Mouse (Mus musculus) stomach, embryonic 15.5 days (tissue): Measurements from ENCODE around the gene 9330182O14Rik. TPM values are rescaled to one million over a fixed set of nuclear protein-coding genes. Genes with fewer than 3 reads are reported as not detected.
A peak's percentile ranks its signal among the peaks of the same experiment; 100 is the strongest.

Experiments used
- ATAC-seq: fragments of 200-750 bp; cut with Nextera tagmentation; 2 replicates; pipeline ENCODE4 v1.8.0; 2017; ENCODE audit warnings: low read depth, moderate number of reproducible peaks, moderate TSS enrichment; ENCODE audit not compliant: insufficient read depth, low FRiP score
- H3K27ac ChIP-seq: fragments of 300-500 bp; sonication (generic); 2 replicates; pipeline ENCODE4 v1.5.1; 2015; ENCODE audit warnings: mild to moderate bottlenecking, inconsistent platforms
- H3K27me3 ChIP-seq: fragments of 300-500 bp; sonication (generic); replicated peaks from 2 replicates; pipeline ENCODE4 v1.6.1; 2015; ENCODE audit warnings: inconsistent platforms
- H3K36me3 ChIP-seq: fragments of 300-500 bp; sonication (generic); 2 replicates; pipeline ENCODE4 v1.6.1; 2015; ENCODE audit warnings: inconsistent platforms
- H3K4me1 ChIP-seq: fragments of 300-500 bp; sonication (generic); 2 replicates; pipeline ENCODE4 v1.6.1; 2015; ENCODE audit warnings: inconsistent platforms
- H3K4me2 ChIP-seq: fragments of 300-500 bp; sonication (generic); 2 replicates; pipeline ENCODE4 v1.6.1; 2015; ENCODE audit warnings: mild to moderate bottlenecking, inconsistent platforms
- H3K4me3 ChIP-seq: fragments of 300-500 bp; sonication (generic); replicated peaks from 2 replicates; pipeline ENCODE4 v1.5.1; 2015; ENCODE audit warnings: inconsistent platforms
- H3K9ac ChIP-seq: fragments of 300-500 bp; sonication (generic); 2 replicates; pipeline ENCODE4 v1.6.1; 2015; ENCODE audit warnings: inconsistent platforms
- H3K9me3 ChIP-seq: fragments of 300-500 bp; sonication (generic); 2 replicates; pipeline ENCODE4 v1.6.1; 2016; ENCODE audit warnings: inconsistent platforms
- whole genome bisulfite sequencing: fragments of 180-500 bp; shearing (Covaris S2); methylation state at CpG from one replicate; pipeline ENCODE4 v1.1.7; 2015; 5-methylcytosine and 5-hydroxymethylcytosine counted together
- microRNA-seq: library from miRNA; unstranded; fragments of <30 nt; microRNA quantifications from one replicate; pipeline ENCODE4, GENCODE M21; 2016
- polyA plus RNA-seq: library from polyadenylated mRNA; unstranded; fragments of >200 nt; fragmentation: Nextera tagmentation; extraction: Ambion mirVana; gene quantifications from 2 replicates; pipeline ENCODE4 v1.2.1, GENCODE M21; 2015

Gene 9330182O14Rik
- polyA plus RNA-seq, 1 experiment from 2014 or later = not detected

DNA sequence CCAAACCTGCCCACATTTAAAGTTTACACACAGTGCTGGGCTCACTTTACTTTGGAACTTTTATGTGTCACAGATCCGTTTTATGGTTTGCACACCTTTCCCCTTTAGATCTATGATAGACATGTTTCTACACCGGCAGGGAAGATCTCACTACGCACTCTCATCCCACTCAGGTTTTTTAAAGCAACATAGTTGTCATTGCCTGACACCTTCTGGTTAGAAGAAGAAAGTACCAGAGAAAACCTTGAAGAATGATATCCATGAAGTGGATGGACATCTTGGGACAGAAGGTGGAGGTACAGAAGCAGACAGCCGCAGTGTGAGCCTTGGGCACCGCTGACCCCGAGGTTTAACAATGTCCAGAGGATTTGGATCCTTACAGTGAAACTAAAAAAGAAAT is 23.5 kb downstream of the 9330182O14Rik start:
- Histone ChIP-seq H3K27me3 (no peaks in the 10 kb centered on the region), H3K4me1 (no peaks in the 10 kb centered on the region), H3K27ac (no peak overlapping the region), H3K4me2 (no peak overlapping the region), H3K36me3 (no peaks in the 10 kb centered on the region), H3K9me3 (no peaks in the 10 kb centered on the region), H3K4me3 (no peak overlapping the region), H3K9ac (no peak overlapping the region)
- WGBS = 86% methylated on average over 6 of the region's 6 CpGs
- ATAC-seq = no peak

DNA sequence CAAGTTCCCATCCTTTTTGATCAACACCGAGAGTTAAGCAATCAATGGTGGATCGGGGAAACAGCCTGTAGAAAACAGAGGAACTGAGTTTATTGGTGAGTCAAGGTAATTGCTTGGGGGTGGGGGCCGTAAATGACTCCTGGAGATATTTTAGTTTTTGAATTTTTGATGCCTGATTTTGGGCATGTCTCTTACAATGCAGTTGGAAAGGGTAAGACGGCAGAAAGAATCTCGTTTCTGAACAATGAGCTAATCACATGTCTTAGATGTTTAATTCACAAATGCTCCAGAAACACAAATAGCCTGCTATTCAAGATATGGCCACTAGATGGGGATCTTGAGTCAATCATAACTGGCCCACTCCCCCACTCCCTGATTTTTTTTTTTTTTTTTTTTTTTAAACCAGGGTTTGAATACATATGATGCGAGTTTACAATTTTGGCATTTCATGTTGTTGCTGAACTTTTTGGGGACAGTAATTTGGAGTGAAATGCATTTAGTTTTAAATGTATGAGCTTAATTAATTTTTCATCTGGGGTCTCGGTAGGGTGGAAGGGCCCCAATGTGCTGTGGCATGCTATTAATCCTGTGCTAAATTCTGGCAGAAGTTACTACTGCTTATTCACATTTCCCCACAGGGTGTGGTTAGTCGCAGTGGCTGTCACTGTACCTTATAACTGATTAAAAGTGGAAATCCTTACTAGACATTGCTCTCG is 32.6 kb downstream of the 9330182O14Rik start:
- H3K9ac ChIP-seq = no peak overlapping the region
- ATAC-seq = no peak
- H3K27me3 ChIP-seq = no peaks in the 10 kb centered on the region
- H3K4me2 ChIP-seq = peak overlapping the region; percentile 38
- H3K9me3 ChIP-seq = no peaks in the 10 kb centered on the region
- no peak overlapping the region for H3K4me3 ChIP-seq
- H3K27ac ChIP-seq = 0 out of 2 replicates have a peak overlapping the region, but pooled peaks have one; percentile 21
- 0 out of 2 replicates have a peak, but pooled peaks cover 4% of the 10 kb centered on the region for H3K4me1 ChIP-seq
- 28% methylated on average over 9 of the region's 9 CpGs for WGBS
- no peaks in the 10 kb centered on the region for H3K36me3 ChIP-seq

- ATAC-seq = no peak; the same call in 1 of the 2 replicates
- Histone ChIP-seq H3K36me3 (no peaks in the 10 kb centered on the region), H3K4me2 (peak overlapping the region; percentile 38), H3K4me1 (0 out of 2 replicates have a peak, but pooled peaks cover 4% of the 10 kb centered on the region), H3K9me3 (no peaks in the 10 kb centered on the region), H3K27me3 (no peaks in the 10 kb centered on the region), H3K9ac (no peak overlapping the region), H3K4me3 (no peak overlapping the region), H3K27ac (0 out of 2 replicates have a peak overlapping the region, but pooled peaks have one; percentile 21)
- 62% methylated on average over 26 of the region's 26 CpGs for WGBS
Measured at GRCm38 (mm10) chr15:40167276-40168139, 33.3 kb downstream of the 9330182O14Rik start.

- no peak overlapping the region for H3K9ac ChIP-seq
- no peak for ATAC-seq
- H3K9me3 ChIP-seq = no peaks in the 10 kb centered on the region
- no peaks in the 10 kb centered on the region for H3K27me3 ChIP-seq
- no peaks in the 10 kb centered on the region for H3K36me3 ChIP-seq
- 0 out of 2 replicates have a peak, but pooled peaks cover 4% of the 10 kb centered on the region for H3K4me1 ChIP-seq
- 38% methylated on average over 10 of the region's 10 CpGs for WGBS
- H3K4me2 ChIP-seq = peak overlapping the region; percentile 24
- no peak overlapping the region for H3K27ac ChIP-seq
- no peak overlapping the region for H3K4me3 ChIP-seq
Measured at GRCm38 (mm10) chr15:40168140-40168688, 34.0 kb downstream of the 9330182O14Rik start.

DNA sequence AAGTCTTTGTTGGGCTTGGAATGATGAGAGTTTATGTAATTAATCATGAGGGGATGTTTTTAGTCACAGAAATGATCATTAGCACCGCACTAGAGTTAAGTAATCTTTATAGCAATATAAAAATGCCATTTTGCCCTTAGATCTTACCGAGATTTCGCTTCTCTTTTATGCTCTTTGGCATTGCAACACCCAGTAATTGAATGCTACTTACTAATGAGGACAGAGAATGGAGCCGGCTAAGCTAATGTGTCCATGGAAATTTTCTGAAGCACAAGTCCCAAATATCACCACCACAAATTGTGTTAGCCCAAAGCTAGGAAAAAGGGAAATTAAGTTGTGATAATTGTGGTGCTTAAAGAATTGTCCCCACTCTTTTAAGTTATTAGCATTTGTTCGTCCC is 34.9 kb downstream of the 9330182O14Rik start:
- no peaks in the 10 kb centered on the region for H3K36me3 ChIP-seq
- H3K27me3 ChIP-seq = no peaks in the 10 kb centered on the region
- ATAC-seq = no peak
- H3K9ac ChIP-seq = no peak overlapping the region
- 77% methylated on average over 5 of the region's 5 CpGs for WGBS
- no peak overlapping the region for H3K4me3 ChIP-seq
- no peak overlapping the region for H3K27ac ChIP-seq
- H3K4me2 ChIP-seq = no peak overlapping the region
- H3K9me3 ChIP-seq = no peaks in the 10 kb centered on the region
- 0 out of 2 replicates have a peak, but pooled peaks cover 4% of the 10 kb centered on the region for H3K4me1 ChIP-seq

- Histone ChIP-seq H3K27ac (no peak overlapping the region), H3K9me3 (no peaks in the 10 kb centered on the region), H3K9ac (no peak overlapping the region), H3K4me2 (no peak overlapping the region), H3K27me3 (no peaks in the 10 kb centered on the region), H3K4me3 (no peak overlapping the region), H3K36me3 (no peaks in the 10 kb centered on the region), H3K4me1 (0 out of 2 replicates have a peak, but pooled peaks cover 4% of the 10 kb centered on the region)
- no peak for ATAC-seq
- WGBS = 60% methylated on average over 13 of the region's 13 CpGs
Measured at GRCm38 (mm10) chr15:40169705-40170104, 35.5 kb downstream of the 9330182O14Rik start.

DNA sequence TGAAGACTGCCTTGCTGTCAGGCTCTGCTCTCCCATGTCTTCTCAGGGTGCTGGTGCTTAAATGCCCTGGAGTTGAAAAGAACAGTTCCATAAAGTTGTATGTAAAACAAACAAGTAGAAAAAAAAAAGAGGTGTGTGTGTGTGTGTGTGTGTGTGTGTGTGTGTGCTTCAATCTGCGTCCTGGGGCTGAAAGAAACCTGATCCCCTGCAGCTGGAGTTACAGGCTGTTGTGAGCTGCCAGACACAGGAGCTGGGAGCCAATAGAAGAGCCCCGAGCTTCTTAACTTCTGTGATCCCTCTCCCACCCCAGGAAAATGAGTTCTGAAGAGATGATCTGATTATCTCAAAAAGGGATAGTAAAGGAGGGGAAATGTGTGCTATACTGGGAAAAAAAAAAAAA is 45.3 kb downstream of the 9330182O14Rik start:
- Histone ChIP-seq H3K9me3 (no peaks in the 10 kb centered on the region), H3K4me2 (no peak overlapping the region), H3K4me3 (no peak overlapping the region), H3K9ac (no peak overlapping the region), H3K27me3 (no peaks in the 10 kb centered on the region), H3K27ac (no peak overlapping the region), H3K36me3 (no peaks in the 10 kb centered on the region), H3K4me1 (no peaks in the 10 kb centered on the region)
- 10% methylated on average over 2 of the region's 2 CpGs for WGBS
- ATAC-seq = no peak

- Histone ChIP-seq H3K4me1 (no peaks in the 10 kb centered on the region), H3K9ac (no peak overlapping the region), H3K27ac (no peak overlapping the region), H3K4me2 (no peak overlapping the region), H3K4me3 (no peak overlapping the region), H3K9me3 (no peaks in the 10 kb centered on the region), H3K27me3 (no peaks in the 10 kb centered on the region), H3K36me3 (no peaks in the 10 kb centered on the region)
- 39% methylated on average over 6 of the region's 6 CpGs for WGBS
- ATAC-seq = peak; percentile 87
Measured at GRCm38 (mm10) chr15:40187017-40187416, 52.9 kb downstream of the 9330182O14Rik start.

Small RNA genes lying within 50 kb of the gene (microRNA-seq; reads per million reads assigned to microRNA genes)
- gene Gm25958 = not detected
